Mouse (Mus musculus) urinary bladder, adult 18-20 months (tissue): ENCODE results near the gene Birc5.
"Not testable (repeated sequence)": the region's sequence is repeated elsewhere in the genome, so short reads cannot be mapped to it uniquely, and the experiment has no call there.

Source experiments
- DNase-seq, 2 experiments: peaks; one replicate each; pipeline ENCODE4 v3.0.0; 2022; ENCODE audit warnings: low spot score in 2 of 2, mixed read lengths in 2 of 2

Birc5 gene

DNA sequence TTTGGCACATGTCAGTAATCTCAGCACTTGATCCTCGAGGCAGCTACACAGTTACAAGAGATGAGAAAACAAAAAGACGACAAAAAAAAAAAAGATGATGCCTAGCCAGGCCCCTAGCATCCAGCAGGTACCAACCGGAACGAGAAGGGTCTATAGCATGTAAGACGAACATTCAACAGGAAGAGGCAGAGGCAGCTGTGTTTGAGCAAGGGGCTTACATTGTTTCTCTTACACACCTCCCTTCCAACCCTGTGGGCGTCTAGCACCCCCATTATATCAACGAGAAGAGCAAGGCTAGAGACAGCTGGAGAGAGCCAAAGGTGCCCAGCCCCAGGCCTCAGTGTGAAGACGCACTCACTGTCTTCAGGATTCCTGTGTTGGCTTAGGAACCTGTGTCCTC is 22.1 kb upstream of the Birc5 start:
- DNase-seq, result no peak

DNA sequence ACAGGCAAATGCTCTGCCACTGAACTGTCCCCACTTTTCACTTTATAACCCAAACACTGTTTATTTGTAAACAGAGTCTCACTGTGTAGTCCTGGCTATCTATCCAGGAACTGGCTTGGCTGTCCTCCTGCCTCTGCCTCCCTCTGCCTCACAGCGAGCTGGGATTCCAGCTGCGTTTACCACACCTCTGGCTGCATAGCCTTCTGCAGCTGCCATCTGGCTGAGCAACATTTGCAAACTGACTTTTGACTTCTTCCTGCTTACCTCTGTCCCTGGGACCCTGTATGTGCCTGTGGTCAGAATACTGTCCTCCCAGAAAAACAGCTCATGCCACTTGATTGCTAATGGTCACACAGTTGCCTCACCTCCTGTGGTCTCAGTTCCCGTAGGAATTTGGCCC is 21.7 kb upstream of the Birc5 start:
- DNase-seq, result no peak

DNA sequence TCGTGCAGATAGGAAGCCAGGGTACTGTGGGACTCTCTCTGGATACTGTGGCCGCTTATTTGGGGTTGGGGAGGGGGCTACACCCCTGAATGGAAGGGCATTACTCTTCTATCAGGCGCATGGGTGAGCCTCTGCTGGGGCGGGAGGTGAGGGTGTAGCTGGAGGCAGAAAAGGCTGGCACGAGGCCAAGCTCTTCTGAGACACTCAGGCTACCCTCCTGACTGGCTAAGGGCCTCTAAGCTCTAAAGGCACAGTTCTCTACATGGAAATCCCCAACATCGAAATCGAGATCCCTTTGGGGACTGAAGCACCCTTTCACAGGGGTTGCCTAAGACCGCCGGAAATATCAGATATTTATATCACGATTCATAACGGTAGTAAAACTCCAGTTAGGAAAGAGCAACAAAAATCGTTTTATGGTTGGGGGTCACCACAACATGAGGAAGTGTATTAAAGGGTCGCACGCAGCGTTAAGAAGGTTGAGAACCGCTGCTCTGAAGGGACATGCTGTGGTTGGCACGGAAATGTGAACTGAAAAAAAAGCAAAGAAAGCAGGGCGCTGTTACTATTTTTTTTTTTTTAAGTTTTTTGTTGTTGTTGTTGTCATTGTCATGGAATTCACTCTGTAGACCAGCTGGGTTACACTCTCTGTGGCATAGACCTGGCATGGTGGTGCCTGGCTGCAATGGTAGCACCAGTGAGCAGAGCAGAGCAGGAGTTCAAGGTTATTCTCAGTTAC is 20.7 kb upstream of the Birc5 start:
- no peak for DNase-seq

DNA sequence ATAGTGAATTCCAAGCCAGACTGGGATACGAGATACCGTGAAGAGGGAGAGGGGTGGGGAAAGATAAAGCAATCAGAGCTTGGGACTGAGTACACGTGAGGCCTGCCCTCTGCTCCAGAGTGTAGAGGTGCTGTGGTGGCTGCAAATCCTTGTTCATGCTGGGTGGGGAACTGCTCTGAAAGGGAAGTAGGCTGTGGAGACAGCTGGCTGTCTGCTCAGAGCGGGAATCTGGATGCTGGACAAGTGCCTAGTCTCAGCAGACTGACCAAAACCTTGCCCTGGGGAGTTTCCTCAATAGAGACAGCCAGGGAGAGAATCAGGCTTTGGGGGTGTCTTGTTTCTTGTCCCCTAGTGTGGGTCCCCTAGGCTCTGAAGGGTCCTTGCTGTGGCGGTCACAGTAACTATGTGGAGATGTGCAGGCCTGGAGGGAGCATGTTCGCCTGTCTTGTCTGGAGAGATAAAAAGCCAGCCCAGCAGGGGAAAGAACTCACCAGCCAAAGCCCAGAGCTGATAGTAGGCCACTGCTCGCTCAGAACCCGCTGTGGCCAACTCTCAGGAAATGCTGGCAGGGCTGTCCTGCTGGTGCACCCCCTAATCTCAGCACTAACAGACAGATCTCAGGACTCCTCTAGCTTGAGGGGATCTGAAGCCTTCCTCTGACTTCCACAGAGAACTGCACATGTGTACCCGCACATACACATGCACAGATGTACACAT is 20.0 kb upstream of the Birc5 start:
- no peak for DNase-seq

DNA sequence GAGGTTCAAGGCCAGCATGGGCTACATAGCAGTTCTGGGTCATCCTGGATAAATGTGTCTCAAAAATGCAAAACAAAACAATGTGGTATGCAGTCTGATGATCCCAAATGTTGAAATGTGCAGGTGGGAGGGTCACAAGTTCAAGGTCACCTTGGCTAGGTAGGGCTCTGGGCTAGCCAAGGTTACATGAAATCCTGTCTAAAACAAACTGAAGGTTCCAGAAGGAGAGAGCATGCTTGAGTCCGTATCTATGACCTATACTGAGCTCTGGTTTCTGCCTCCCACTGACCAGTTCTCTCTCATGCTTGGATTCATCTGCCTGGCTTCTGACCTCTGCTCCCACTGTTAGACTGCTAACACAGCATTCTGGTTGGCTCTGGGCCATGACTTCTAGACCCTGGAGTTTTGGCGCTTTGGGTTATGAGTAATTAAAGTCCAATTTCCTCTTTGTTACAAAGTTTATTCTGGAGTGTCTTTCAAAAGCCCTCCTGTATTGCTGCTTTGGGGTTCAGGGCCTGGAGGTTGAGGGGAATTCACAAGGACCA is 19.3 kb upstream of the Birc5 start:
- no peak for DNase-seq

DNA sequence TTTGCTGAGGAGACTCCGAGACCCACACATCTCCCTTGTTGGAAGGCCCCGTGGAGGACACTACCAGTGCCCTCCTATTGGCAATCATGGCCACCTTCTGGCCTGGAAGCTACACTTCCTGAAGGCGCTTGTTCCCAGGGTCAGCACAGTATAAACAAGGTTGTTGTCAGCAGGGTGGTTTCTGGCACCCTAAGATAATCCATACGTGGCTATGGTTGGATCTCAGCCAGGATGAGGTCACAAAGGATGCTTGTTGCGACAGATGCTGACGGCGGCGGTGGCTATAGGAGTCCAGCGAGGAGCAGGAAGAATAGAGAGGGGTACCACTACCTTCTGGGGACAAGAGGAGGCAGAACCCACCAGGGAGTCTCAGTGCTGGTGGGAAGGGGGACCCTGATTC is 18.6 kb upstream of the Birc5 start:
- no peak for DNase-seq

DNA sequence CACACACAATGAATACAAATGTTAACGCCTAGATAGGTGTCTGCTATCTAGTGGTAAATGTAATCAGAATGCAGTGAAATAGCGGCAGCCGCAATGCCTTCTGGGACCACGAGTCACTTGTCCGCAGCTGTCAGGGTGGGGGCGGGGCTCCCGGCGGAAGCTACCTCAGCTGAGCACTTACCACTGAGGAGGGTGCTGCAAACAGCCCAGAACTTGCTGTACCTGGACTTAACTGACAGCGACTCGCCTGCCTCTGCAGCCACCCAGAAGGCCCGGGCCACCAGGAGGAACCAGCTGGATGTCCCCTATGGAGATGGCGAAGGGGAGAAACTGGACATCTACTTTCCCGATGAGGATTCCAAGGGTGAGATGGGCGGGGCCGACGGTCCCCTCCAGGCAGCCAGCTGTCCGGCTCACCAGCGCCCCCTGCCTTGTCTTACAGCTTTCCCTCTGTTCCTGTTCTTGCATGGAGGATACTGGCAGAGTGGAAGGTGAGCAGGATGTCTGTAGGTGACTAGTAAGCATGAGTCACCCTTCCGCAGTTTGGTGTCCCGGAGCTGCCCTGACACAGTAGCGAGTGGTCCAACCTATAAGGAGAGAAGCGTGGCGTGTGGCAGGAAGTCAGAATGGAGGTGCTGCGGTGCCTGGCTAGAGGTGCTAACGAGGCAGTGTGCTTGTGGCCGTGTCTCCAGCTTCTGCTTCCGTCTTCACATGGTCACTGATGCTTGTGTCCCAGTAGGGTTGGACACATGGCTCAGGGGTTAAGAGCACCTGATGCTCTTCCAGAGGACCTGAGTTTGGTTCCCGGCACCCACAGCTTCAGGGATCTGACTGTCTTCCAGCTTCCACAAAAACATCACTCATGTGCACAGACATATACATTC is 16.7 kb upstream of the Birc5 start:
- DNase-seq, result peak in 1 of 2 experiments; percentile 49

DNA sequence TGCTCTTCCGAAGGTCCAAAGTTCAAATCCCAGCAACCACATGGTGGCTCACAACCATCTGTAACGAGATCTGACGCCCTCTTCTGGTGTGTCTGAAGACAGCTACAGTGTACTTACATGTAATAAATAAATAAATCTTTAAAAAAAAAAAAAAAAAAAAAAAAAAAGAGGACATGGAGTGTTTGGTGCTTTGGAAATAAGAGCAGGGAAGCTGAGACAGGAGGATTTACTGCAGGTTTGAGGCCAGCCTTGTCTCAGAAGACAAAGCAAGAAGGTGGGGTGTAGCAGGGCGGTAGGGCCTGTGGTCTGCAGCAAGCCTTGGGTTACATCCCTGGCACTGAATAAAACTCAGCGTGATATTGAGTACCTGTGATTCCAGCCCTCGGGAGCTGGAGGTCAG is 15.5 kb upstream of the Birc5 start:
- DNase-seq, result not testable (repeated sequence)

DNA sequence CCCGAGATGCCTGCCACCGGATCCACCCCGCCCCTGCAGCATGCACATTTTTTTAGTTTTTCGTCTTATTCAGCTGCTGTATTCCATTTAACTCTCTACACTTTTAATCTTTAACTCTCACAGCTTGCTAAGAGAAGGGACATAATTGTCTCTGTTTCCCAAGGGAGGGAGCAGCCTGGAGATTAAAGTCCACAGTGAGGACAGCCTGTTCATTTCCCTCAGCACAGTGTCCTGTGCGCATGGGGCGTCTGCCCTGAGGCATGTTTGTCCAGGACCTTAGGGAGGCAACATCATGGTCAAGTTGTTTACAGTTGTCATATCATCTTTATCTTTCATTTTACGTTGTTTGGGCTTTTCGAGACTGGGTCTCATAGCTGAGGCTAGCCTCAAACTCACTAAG is 15.0 kb upstream of the Birc5 start:
- no peak for DNase-seq

DNA sequence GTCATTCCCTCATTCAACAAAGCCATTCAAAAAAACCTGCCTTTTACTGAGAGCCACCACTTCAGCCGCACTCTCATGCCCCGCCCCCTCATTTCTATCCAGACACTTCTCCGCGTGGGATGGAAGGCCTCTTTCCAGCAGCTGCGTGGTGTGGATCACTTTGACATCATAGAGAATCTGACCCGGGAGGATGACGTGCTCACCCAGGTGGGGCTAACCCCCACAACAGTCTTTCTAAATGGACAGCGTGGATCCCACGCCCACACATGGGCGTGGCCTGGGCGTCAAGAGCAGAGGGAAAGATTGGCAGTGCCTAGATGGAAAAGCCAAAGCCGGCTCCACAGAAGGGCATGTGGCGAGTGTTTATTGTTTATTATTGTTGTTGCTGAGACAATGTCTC is 12.7 kb upstream of the Birc5 start:
- DNase-seq, result no peak

DNA sequence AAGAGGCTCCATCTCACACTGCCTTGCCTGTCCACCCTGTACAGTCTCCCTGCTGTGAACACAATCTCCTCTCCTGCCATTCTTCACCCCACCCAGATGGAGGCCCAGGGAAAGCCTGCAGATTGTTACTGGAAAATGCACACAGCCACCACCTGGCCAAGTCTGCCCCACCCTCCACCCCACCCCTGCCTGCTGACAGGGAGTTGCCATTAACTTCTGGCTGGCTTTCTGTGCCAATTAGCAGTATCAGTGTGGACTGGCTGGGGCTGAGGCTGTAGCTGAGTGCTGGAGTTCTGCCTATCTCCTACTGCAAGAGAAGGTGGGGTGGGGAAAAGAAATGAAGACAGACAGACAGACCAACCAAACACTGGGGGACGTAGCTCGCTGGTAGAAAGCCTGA is 10.5 kb upstream of the Birc5 start:
- DNase-seq, result no peak

DNA sequence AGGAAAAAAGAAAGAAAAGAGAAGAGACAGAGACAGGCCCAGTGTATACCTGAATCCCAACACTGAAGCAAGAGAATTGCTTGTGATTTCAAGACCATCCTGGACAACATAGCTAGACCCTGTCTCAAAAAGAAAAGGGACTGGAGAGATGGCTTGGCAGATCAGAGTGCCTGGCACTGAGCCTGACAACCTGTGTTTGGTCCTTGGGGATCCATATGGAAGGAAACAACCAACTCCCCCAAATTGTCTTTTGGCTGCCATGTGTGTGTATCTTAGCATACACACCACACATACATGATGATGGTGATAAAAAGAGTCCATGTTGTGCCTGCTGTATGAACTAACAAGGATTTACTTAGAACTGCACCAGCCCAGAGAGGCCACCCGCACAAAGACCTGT is 10.0 kb upstream of the Birc5 start:
- no peak for DNase-seq

DNA sequence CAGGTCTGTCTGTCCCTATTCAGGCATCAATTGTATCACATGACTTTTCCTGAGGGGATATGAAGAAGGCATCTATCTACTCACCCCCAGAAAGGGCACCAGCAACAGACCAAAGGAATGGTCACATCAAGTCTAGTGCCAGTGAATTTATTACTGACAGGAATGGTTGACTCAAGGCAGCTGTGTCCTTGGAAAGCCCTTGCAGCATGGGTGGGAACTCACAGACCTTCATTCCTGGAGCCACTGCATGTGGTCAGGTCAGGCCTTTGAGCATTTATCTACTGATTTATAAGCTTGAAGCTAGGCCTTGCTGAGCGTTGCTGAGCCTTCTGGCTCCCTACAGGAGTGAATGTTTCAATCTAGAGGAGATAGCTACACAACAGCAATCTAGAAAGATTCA is 8.1 kb upstream of the Birc5 start:
- no peak for DNase-seq

DNA sequence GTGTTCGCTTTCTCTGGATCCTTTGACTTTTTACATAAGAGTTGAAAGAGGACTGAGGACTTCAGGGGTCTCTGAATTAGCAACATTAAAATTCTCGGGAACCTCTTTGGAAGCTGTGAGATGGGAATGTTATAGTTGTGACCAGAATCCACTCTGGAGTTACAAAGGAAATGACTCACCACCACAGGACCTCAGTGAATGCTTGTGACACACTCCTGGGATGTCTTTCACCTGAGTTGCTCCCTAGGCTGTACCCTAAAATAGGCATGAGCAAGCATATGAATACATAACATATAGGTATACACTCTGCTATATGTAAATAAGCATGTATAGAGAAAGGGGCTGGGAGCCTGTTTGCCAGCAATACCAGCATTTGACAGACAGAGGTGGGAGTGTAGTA is 5.6 kb upstream of the Birc5 start:
- no peak for DNase-seq

DNA sequence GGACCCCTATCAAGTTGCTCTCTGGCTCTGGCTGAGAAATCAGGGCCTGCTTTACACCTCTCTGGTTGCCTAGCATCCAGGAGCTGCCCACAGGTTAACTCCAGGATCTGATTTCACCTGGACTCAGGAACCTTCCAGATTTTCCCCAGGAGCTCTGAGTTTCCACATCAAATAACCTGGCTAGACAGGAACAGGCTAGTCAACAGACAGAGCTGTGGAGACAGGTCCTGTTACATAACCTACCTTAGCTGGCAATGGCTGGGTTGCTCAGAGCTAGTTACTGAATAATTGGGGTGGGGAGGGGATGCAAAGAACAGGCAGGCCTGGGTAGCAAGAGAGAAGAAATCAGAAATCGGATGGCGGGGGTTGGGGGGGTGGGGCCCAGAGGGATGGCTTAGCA is 4.1 kb upstream of the Birc5 start:
- DNase-seq, result no peak

DNA sequence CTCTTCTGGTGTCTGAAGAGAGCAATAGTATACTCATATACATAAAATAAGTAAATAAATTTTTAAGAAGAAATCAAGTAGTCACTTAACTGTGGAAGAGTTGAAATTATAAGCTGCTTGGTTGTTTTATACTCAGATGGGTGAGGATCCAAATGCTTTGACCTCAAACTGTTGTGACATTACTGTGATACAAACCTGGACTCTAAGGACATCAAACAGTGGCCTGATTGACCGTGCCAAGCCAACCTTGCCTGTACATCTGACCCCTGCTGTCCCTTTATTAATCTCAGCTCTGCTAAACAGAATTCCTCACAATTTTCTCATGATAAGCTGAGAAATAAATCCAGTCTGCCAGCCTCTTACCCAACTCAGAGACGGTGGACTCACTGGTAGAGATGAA is 3.4 kb upstream of the Birc5 start:
- DNase-seq, result no peak

DNA sequence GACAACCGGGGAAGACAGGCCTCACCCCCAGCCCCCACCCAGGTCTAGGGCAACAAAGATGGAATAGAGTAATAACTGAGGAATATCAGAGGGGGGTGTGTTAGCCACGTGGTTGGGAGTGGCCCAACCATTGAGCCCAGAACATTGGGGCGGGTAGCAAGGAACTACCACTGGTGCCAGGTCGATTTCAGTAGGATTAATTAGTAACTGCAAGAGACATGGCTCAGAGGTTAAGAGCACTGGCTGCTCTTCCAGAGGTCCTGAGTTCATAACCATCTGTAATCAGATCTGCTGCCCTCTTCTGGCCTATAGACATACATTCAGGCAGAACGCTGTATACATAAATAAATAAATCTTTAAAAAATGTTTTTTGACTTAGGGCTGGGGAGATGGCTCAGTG is 2.4 kb upstream of the Birc5 start:
- no peak for DNase-seq

DNA sequence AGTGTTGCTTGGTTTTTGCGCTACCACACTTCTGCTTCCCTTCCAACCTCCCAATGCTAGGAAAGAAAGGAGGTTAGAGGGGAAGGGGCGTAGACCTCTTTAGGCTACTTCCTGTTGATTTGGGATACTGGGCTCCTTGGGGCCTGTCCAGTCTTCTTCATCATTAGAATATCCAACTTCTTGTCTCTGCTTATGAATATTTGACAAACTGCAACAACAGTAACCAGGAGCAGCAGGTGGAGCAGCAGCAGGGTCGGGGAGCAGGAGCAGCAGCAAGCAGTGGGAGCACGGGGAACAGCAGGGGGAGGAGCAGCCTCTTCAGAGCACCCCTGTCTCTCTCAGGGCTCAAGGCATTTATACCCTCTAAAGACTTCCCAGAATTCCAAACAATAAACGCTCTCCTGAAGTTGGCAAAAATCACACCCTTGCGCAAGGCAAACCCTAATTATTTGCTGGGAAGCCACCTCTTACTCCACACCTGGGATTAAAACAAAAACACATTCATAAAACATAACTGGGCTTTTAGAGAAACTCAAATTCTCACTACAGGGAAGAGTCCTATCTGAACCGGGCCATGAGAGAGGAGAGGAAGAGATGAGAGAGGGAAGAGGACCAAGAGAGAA is 1.3 kb upstream of the Birc5 start:
- no peak for DNase-seq

DNA sequence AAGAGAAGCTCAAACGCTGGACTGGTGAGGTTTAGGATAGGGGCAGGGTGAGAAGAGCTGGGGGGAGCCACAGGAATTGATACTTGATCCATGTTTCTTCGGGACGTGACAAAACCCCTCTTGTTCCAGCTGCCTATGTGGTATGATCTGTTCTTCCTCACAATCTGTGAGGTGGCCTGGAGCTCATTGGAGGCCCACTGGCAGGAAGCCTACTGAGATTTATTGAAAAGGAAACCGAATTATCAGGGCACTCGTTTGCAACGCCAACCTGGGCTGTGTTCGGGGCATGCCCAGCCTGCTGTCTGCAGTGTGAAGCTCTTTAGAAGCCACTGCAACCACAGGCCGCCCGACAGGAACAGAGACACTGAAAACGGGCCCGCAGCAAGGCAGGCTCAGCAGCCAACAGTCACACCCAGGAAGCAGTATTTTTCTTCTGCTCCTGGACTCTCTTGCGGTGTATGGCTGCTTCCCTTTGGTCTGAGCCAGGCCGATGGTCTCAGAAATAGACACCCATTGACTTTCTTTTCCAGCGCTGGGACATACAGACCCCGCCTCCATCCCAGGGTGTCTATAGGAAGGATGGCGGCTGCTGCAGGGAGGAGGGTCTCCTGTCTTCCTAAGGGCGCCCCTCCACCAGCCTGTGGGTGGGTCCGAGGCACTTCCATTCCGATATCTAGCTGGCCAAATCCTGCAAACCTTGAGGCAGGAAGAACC is 623 bp upstream of the Birc5 start:
- no peak for DNase-seq

DNA sequence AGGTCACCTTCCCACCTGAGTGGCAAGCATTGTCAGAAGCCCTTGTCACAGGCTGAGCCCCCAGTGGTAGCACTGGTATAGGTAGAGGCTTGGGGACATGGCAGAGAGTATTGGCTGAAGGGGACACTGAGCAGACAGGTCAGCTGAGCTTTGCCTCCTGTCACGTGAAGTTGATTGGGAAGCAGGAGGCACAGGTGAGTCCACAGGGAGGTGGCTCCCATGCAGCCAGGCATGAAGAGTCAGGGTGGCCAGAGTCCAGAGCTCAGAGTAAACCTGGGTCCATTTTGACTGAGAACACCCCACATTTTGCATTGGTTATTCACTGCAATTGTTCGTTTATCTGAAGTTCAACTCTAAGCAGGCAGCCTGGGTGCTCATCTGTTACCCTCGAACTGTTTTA is 3.8 kb downstream of the Birc5 start:
- no peak for DNase-seq

DNA sequence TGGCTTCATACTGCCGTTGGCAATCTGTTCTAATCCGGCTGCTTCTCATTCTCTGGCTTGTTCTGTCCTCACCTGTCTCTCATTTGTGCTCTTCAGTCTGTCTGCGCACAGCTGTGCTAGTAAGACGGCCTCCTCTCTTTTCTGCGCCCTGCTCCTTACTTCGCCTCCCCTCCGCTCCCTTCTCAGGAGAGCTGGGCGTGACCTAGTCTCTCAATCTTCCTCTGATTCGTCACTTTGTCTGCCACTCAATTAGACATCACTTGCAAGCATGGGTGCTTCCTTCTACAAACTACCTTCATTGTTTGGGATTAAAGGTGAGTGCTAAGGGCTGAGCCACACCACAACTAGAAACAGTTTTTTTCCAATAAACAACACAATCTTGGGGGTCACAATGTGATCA is 5.2 kb downstream of the Birc5 start:
- DNase-seq, result no peak
